Mouse (Mus musculus) urinary bladder, postnatal 10 days (tissue): ENCODE results near the gene Soga1.

Source experiments
- DNase-seq: peaks from one replicate; pipeline ENCODE4 v3.0.0; 2022; ENCODE audit warnings: low spot score

Gene Soga1

GRCm38 (mm10) chr2:157036400-157036799 is 42.7 kb downstream of the Soga1 start:
- DNase-seq, result no peak

- no peak for DNase-seq
Measured at GRCm38 (mm10) chr2:157035371-157035770, 43.7 kb downstream of the Soga1 start.

- peak; percentile 61 for DNase-seq
Measured at GRCm38 (mm10) chr2:157030804-157031203, 48.2 kb downstream of the Soga1 start.

- no peak for DNase-seq
Measured at GRCm38 (mm10) chr2:157028261-157028660, 50.8 kb downstream of the Soga1 start.

- no peak for DNase-seq
Measured at GRCm38 (mm10) chr2:157027106-157028008, 51.7 kb downstream of the Soga1 start.

- no peak for DNase-seq
Measured at GRCm38 (mm10) chr2:157021156-157021555, 57.9 kb downstream of the Soga1 start.

- DNase-seq, result no peak
Measured at GRCm38 (mm10) chr2:157019228-157019627, 59.8 kb downstream of the Soga1 start.

- no peak for DNase-seq
Measured at GRCm38 (mm10) chr2:157016529-157017270, 62.4 kb downstream of the Soga1 start.

- no peak for DNase-seq
Measured at GRCm38 (mm10) chr2:157012341-157012740, 66.7 kb downstream of the Soga1 start.

- DNase-seq, result no peak
Measured at GRCm38 (mm10) chr2:157010634-157011310, 68.3 kb downstream of the Soga1 start.

GRCm38 (mm10) chr2:157010121-157010520 is 68.9 kb downstream of the Soga1 start:
- DNase-seq, result no peak

GRCm38 (mm10) chr2:157008509-157008908 is 70.5 kb downstream of the Soga1 start:
- no peak for DNase-seq

GRCm38 (mm10) chr2:157007234-157007596 is 71.8 kb downstream of the Soga1 start:
- DNase-seq, result no peak

- peak; percentile 66 for DNase-seq
Measured at GRCm38 (mm10) chr2:157006511-157007233, 72.4 kb downstream of the Soga1 start, which contains the start of gene Dsn1. Gene Dsn1 (minus strand): TSS chr2:157007154.

- DNase-seq, result no peak
Measured at GRCm38 (mm10) chr2:157002321-157002720, 76.7 kb downstream of the Soga1 start.

GRCm38 (mm10) chr2:156998263-156998662 is 80.8 kb downstream of the Soga1 start:
- DNase-seq, result no peak

GRCm38 (mm10) chr2:156996576-156996975 is 82.5 kb downstream of the Soga1 start:
- no peak for DNase-seq

GRCm38 (mm10) chr2:156991470-156992319 is 87.4 kb downstream of the Soga1 start, which contains the start of gene Ndrg3:
Gene Ndrg3 (minus strand): TSS chr2:156992056.
- DNase-seq, result peak; percentile 80

- no peak for DNase-seq
Measured at GRCm38 (mm10) chr2:156990727-156991431, 88.2 kb downstream of the Soga1 start.

- no peak for DNase-seq
Measured at GRCm38 (mm10) chr2:156987316-156987715, 91.7 kb downstream of the Soga1 start.
